Mouse (Mus musculus) small intestine, adult 2 months (tissue): Measurements from ENCODE around the gene Insr. TPM values are rescaled to one million over a fixed set of nuclear protein-coding genes. Genes with fewer than 3 reads are reported as not detected.

Experiments used
- H3K27ac ChIP-seq: fragments of 200-500 bp; 2 replicates; pipeline ENCODE4 v1.5.1; 2012; ENCODE audit warnings: low read depth, low read length, control low read depth, inconsistent platforms; ENCODE audit not compliant: insufficient read depth
- H3K27me3 ChIP-seq: fragments of 200-500 bp; 2 replicates; pipeline ENCODE4 v1.6.1; 2012; ENCODE audit warnings: mild to moderate bottlenecking, moderate library complexity, low read length, inconsistent platforms; ENCODE audit not compliant: control insufficient read depth, insufficient read depth
- H3K36me3 ChIP-seq: fragments of 200-500 bp; 2 replicates; pipeline ENCODE4 v1.6.1; 2012; ENCODE audit warnings: mild to moderate bottlenecking, low read length, control low read depth, inconsistent platforms; ENCODE audit not compliant: control insufficient read depth, insufficient read depth
- H3K4me1 ChIP-seq: fragments of 200-500 bp; 2 replicates; pipeline ENCODE4 v1.6.1; 2012; ENCODE audit warnings: low read length, inconsistent platforms, mixed read lengths; ENCODE audit not compliant: control insufficient read depth, insufficient read depth, insufficient read length
- H3K4me3 ChIP-seq: fragments of 200-500 bp; 2 replicates; pipeline ENCODE4 v1.5.1; 2012; ENCODE audit warnings: low read depth, mild to moderate bottlenecking, control low read depth, inconsistent platforms, low read length, moderate library complexity
- CTCF ChIP-seq: fragments of 200-500 bp; IDR thresholded peaks from 2 replicates; pipeline ENCODE4 v1.5.1; 2012; ENCODE audit warnings: low read depth, mild to moderate bottlenecking, control low read depth, inconsistent platforms, low read length, moderate library complexity, mixed read lengths; ENCODE audit not compliant: insufficient replicate concordance, insufficient read length; ENCODE audit errors: extremely low read depth
- POLR2A ChIP-seq: fragments of 200-500 bp; IDR thresholded peaks from 2 replicates; pipeline ENCODE4 v1.6.1; 2012; ENCODE audit warnings: low read depth, mild to moderate bottlenecking, control low read depth, inconsistent platforms, low read length, moderate library complexity
- WGBS: fragments of 180-500 bp; shearing (Covaris S2); methylation state at CpG from one replicate; pipeline ENCODE4 v1.1.7; 2018; 5-methylcytosine and 5-hydroxymethylcytosine counted together
- polyA plus RNA-seq: library from polyadenylated mRNA; depleted of rRNA; stranded (reverse); fragments of >200 nt; gene quantifications from 2 replicates; pipeline ENCODE4 v1.2.3, GENCODE M21; 2012

The Insr gene
- polyA plus RNA-seq, 1 experiment = 21.8 TPM

- Histone ChIP-seq H3K4me1 (peaks cover 22% of the 10 kb centered on the region), H3K27me3 (no peaks in the 10 kb centered on the region), H3K36me3 (no peaks in the 10 kb centered on the region), H3K4me3 (no peak overlapping the region), H3K27ac (peak overlapping the region; percentile 86)
- TF ChIP-seq CTCF (no peak), POLR2A (no peak)
Measured at GRCm38 (mm10) chr8:3222636-3222965, 56.8 kb downstream of the Insr start.

GRCm38 (mm10) chr8:3221960-3222635 is 57.3 kb downstream of the Insr start:
- peak overlapping the region; percentile 95 for H3K27ac ChIP-seq
- no peak overlapping the region for H3K4me3 ChIP-seq
- WGBS = 22% methylated on average over 6 of the region's 6 CpGs

GRCm38 (mm10) chr8:3221047-3221959 is 58.1 kb downstream of the Insr start:
- TF ChIP-seq POLR2A (peak; percentile 39; the same call in 1 of the 2 replicates), CTCF (no peak)

More at GRCm38 (mm10) chr8:3221960-3222635, 57.3 kb downstream of the Insr start:
- Histone ChIP-seq H3K36me3 (no peaks in the 10 kb centered on the region), H3K27me3 (no peaks in the 10 kb centered on the region), H3K4me1 (peaks cover 21% of the 10 kb centered on the region)
- no peak for TF ChIP-seq CTCF
- no peak for TF ChIP-seq POLR2A

DNA sequence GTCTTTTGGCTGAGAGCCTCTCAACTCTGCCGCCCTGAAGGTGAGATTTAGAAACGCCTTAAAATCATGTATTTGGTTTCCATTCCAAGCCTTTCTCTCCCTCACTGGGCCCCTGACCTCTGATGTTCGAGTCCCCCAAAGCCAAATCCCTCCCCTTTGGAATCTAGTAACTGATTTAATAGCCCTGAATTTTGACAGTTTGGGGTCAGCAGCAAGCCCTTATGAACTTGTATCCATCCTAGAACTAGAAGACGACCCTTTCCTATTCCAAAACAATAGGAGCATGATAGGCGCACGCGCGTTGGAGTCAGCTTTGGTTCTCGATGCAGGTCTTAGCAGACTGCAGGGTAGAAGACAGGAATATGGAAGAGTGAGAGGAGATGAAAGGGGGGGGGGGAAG is 58.9 kb downstream of the Insr start:
- H3K27ac ChIP-seq = peak overlapping the region; percentile 59
- H3K27me3 ChIP-seq = no peaks in the 10 kb centered on the region
- H3K36me3 ChIP-seq = no peaks in the 10 kb centered on the region
- TF ChIP-seq POLR2A (no peak), CTCF (no peak)
- WGBS = 2% methylated on average over 9 of the region's 9 CpGs
- peak overlapping the region; percentile 66 for H3K4me3 ChIP-seq
- H3K4me1 ChIP-seq = peaks cover 26% of the 10 kb centered on the region

More at GRCm38 (mm10) chr8:3221047-3221959, 58.1 kb downstream of the Insr start:
- peak overlapping the region; percentile 66 for H3K4me3 ChIP-seq
- no peaks in the 10 kb centered on the region for H3K27me3 ChIP-seq
- under 1% methylated on average over 43 of the region's 43 CpGs for WGBS
- H3K36me3 ChIP-seq = no peaks in the 10 kb centered on the region
- H3K27ac ChIP-seq = peak overlapping the region; percentile 95
- H3K4me1 ChIP-seq = peaks cover 25% of the 10 kb centered on the region

DNA sequence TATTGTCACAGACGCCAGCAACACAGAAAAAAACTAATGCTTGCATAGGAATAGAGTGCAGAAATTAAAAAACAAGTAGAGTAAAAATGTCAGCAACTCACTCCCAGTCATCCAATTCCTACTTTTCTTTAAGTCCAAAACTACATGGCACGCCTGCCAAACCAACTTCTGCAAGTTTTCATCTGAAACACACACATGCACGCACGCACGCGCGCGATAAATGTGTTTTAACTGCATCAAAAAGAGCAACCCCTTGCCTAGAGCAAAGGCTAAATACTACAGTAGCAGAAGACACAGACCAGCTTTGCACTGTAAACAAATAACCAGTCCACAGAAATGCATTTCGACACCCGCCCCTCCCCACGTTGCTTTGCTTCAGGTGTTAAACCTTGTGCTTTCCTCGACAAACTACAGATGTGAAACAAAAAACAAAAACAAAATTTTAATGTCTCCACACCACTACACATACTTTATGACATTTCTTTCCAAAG is 59.5 kb downstream of the Insr start:
- Histone ChIP-seq H3K4me1 (peaks cover 25% of the 10 kb centered on the region), H3K27me3 (no peaks in the 10 kb centered on the region), H3K36me3 (no peaks in the 10 kb centered on the region), H3K27ac (no peak overlapping the region), H3K4me3 (no peak overlapping the region)
- WGBS = 71% methylated on average over 12 of the region's 12 CpGs
- TF ChIP-seq POLR2A = no peak

DNA sequence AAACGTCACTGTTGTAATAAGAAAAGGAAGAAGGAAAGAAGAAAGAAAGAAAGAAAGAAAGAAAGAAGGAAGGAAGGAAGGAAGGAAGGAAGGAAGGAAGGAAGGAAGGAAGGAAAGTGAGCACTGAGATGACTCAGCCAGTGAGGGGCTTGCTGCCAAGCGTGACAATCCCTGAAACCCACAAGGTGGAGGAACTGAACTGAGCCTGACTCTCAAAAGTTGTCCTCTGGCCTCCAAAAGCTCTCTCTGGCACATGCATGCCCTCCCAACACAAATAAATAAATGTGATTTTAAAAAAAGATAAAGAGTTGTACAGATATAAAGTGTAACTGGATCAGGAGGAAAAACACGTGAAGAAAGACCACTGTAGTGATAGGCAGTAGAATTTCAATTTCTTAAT is 60.2 kb downstream of the Insr start:
- TF ChIP-seq CTCF = no peak
- no peak for TF ChIP-seq POLR2A
- WGBS = 55% methylated on average over 3 of the region's 3 CpGs
- H3K27me3 ChIP-seq = no peaks in the 10 kb centered on the region
- peaks cover 25% of the 10 kb centered on the region for H3K4me1 ChIP-seq
- no peak overlapping the region for H3K4me3 ChIP-seq
- H3K27ac ChIP-seq = no peak overlapping the region
- H3K36me3 ChIP-seq = no peaks in the 10 kb centered on the region

DNA sequence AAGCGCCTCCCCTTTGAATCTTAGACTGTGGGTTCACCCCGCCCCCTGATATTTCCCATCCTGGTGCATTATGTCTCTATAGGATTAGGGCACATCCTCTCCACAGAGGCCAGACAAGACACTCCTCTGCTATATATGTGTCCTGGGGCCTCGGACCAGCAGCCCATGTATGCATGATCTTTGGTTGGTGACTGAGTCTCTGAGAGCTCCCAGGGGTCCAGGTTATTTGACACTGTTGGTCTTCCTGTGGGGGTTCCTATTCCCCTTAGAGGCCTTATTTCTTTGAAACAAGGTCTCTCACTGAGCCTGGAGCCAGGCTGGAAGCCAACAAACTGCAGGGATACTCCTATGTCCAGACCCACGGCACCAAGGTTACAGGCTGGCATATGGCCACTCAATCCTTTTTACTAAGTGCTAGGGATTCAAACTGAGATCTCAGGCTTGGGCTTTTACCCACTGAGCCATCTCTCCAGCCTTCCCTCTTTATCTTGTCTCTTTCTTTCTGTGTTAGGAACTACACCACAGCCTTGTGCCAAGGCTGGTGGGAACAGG is 62.8 kb downstream of the Insr start:
- no peaks in the 10 kb centered on the region for H3K36me3 ChIP-seq
- H3K4me1 ChIP-seq = peaks cover 17% of the 10 kb centered on the region; the same call in 1 of the 2 replicates
- H3K27me3 ChIP-seq = no peaks in the 10 kb centered on the region
- WGBS = 74% methylated on average over 4 of the region's 4 CpGs
- no peak overlapping the region for H3K4me3 ChIP-seq
- TF ChIP-seq POLR2A (no peak), CTCF (no peak)
- H3K27ac ChIP-seq = no peak overlapping the region
